Mouse (Mus musculus) intestine, embryonic 15.5 days (tissue): ENCODE measurements around the gene Krtap5-3. TPM values are rescaled to one million over a fixed set of nuclear protein-coding genes. Genes with fewer than 3 reads are reported as not detected.
"Not testable (repeated sequence)": the region's sequence is repeated elsewhere in the genome, so short reads cannot be mapped to it uniquely, and the experiment has no call there.

Experiments
- ATAC-seq: fragments of 200-750 bp; cut with Nextera tagmentation; 2 replicates; pipeline ENCODE4 v1.8.0; 2017; ENCODE audit warnings: moderate TSS enrichment, moderate library complexity
- H3K27ac ChIP-seq: fragments of 300-500 bp; sonication (generic); 2 replicates; pipeline ENCODE4 v1.5.1; 2015; ENCODE audit warnings: mild to moderate bottlenecking, inconsistent platforms
- H3K27me3 ChIP-seq: fragments of 300-500 bp; sonication (generic); replicated peaks from 2 replicates; pipeline ENCODE4 v1.6.1; 2015; ENCODE audit warnings: inconsistent platforms
- H3K36me3 ChIP-seq: fragments of 300-500 bp; sonication (generic); 2 replicates; pipeline ENCODE4 v1.6.1; 2015; ENCODE audit warnings: inconsistent platforms
- H3K4me1 ChIP-seq: fragments of 300-500 bp; sonication (generic); replicated peaks from 2 replicates; pipeline ENCODE4 v1.6.1; 2015; ENCODE audit warnings: inconsistent platforms
- H3K4me2 ChIP-seq: fragments of 300-500 bp; sonication (generic); replicated peaks from 2 replicates; pipeline ENCODE4 v1.6.1; 2015; ENCODE audit warnings: mild to moderate bottlenecking, inconsistent platforms
- H3K4me3 ChIP-seq: fragments of 300-500 bp; sonication (generic); replicated peaks from 2 replicates; pipeline ENCODE4 v1.5.1; 2015; ENCODE audit warnings: inconsistent platforms
- H3K9ac ChIP-seq: fragments of 300-500 bp; sonication (generic); 2 replicates; pipeline ENCODE4 v1.6.1; 2015; ENCODE audit warnings: inconsistent platforms
- H3K9me3 ChIP-seq: fragments of 300-500 bp; sonication (generic); 2 replicates; pipeline ENCODE4 v1.6.1; 2016; ENCODE audit warnings: inconsistent platforms
- WGBS: fragments of 180-500 bp; shearing (Covaris S2); methylation state at CpG from one replicate; pipeline ENCODE4 v1.1.7; 2015; 5-methylcytosine and 5-hydroxymethylcytosine counted together
- polyA plus RNA-seq: library from polyadenylated mRNA; unstranded; fragments of >200 nt; fragmentation: Nextera tagmentation; extraction: Ambion mirVana; gene quantifications from 2 replicates; pipeline ENCODE4 v1.2.1, GENCODE M21; 2015

Krtap5-3 gene
- not detected in 2 replicates for polyA plus RNA-seq

- Histone ChIP-seq H3K9ac (no peak within 1 kb of the TSS), H3K4me3 (no peak within 1 kb of the TSS), H3K27me3 (no peaks in the 10 kb centered on the region), H3K4me2 (no peak within 1 kb of the TSS), H3K36me3 (no peaks in the 10 kb centered on the region), H3K9me3 (no peaks in the 10 kb centered on the region), H3K27ac (no peak within 1 kb of the TSS), H3K4me1 (no peaks in the 10 kb centered on the region)
- WGBS: 55% methylated on average over 1 of the region's 1 CpGs
- no peak for ATAC-seq
These were observed at the start of gene Krtap5-3 for GRCm38 (mm10) chr7:142201064-142201463. TSS of gene Krtap5-3 (plus strand) at chr7:142201364.

- Histone ChIP-seq H3K27ac (no peak overlapping the region), H3K4me3 (no peak overlapping the region), H3K4me1 (no peaks in the 10 kb centered on the region), H3K4me2 (no peak overlapping the region), H3K9me3 (no peaks in the 10 kb centered on the region), H3K36me3 (no peaks in the 10 kb centered on the region), H3K27me3 (no peaks in the 10 kb centered on the region), H3K9ac (no peak overlapping the region)
- WGBS: 79% methylated on average over 4 of the region's 4 CpGs
- ATAC-seq: no peak
These were observed 49.0 kb upstream of the Krtap5-3 start for GRCm38 (mm10) chr7:142152191-142152590.

- ATAC-seq: no peak
- Histone ChIP-seq H3K9ac (no peak overlapping the region), H3K9me3 (no peaks in the 10 kb centered on the region), H3K4me1 (no peaks in the 10 kb centered on the region), H3K27me3 (no peaks in the 10 kb centered on the region), H3K4me3 (no peak overlapping the region), H3K36me3 (no peaks in the 10 kb centered on the region), H3K27ac (no peak overlapping the region), H3K4me2 (no peak overlapping the region)
- WGBS: 55% methylated on average over 1 of the region's 1 CpGs
These were observed 45.9 kb upstream of the Krtap5-3 start for GRCm38 (mm10) chr7:142155308-142155707.

GRCm38 (mm10) chr7:142157013-142157412 lies 44.2 kb upstream of the Krtap5-3 start, which contains the start of gene Gm29735:
TSS of gene Gm29735 (minus strand) at chr7:142157113.
- not testable (repeated sequence) for H3K4me2 ChIP-seq, H3K9ac ChIP-seq, H3K27me3 ChIP-seq, H3K36me3 ChIP-seq, H3K27ac ChIP-seq, ATAC-seq, H3K4me3 ChIP-seq, H3K4me1 ChIP-seq, H3K9me3 ChIP-seq
- 55% methylated on average over 2 of the region's 2 CpGs for WGBS

- H3K36me3 ChIP-seq: no peaks in the 10 kb centered on the region
- no peaks in the 10 kb centered on the region for H3K27me3 ChIP-seq
- 97% methylated on average over 3 of the region's 3 CpGs for WGBS
- no peak overlapping the region for H3K4me2 ChIP-seq
- H3K9me3 ChIP-seq: no peaks in the 10 kb centered on the region
- no peak overlapping the region for H3K4me3 ChIP-seq
- no peak for ATAC-seq
- no peak overlapping the region for H3K9ac ChIP-seq
- no peak overlapping the region for H3K27ac ChIP-seq
- H3K4me1 ChIP-seq: no peaks in the 10 kb centered on the region
These were observed 41.8 kb upstream of the Krtap5-3 start for GRCm38 (mm10) chr7:142159366-142159765.

GRCm38 (mm10) chr7:142165639-142166038 lies 35.5 kb upstream of the Krtap5-3 start, which contains the start of gene Gm4553:
TSS of gene Gm4553 (minus strand) at chr7:142165739.
- not testable (repeated sequence) for H3K4me1 ChIP-seq, H3K9me3 ChIP-seq, H3K36me3 ChIP-seq, H3K4me2 ChIP-seq, ATAC-seq, H3K27me3 ChIP-seq, H3K4me3 ChIP-seq, H3K9ac ChIP-seq, H3K27ac ChIP-seq

GRCm38 (mm10) chr7:142169836-142170235 lies 31.3 kb upstream of the Krtap5-3 start:
- H3K9me3 ChIP-seq: no peaks in the 10 kb centered on the region
- H3K27me3 ChIP-seq: no peaks in the 10 kb centered on the region
- H3K4me3 ChIP-seq: no peak overlapping the region
- no peaks in the 10 kb centered on the region for H3K36me3 ChIP-seq
- WGBS: 51% methylated on average over 3 of the region's 3 CpGs
- H3K4me1 ChIP-seq: no peaks in the 10 kb centered on the region
- no peak overlapping the region for H3K4me2 ChIP-seq
- no peak for ATAC-seq
- H3K9ac ChIP-seq: no peak overlapping the region
- no peak overlapping the region for H3K27ac ChIP-seq

GRCm38 (mm10) chr7:142175905-142176304 lies 25.3 kb upstream of the Krtap5-3 start, which contains the start of gene Krtap5-2:
TSS of gene Krtap5-2 (minus strand) at chr7:142176005.
- not testable (repeated sequence) for ATAC-seq, H3K9ac ChIP-seq, H3K27ac ChIP-seq, H3K4me1 ChIP-seq, H3K4me2 ChIP-seq, H3K9me3 ChIP-seq, H3K36me3 ChIP-seq, H3K4me3 ChIP-seq, H3K27me3 ChIP-seq

- Histone ChIP-seq H3K9ac (no peak overlapping the region), H3K9me3 (no peaks in the 10 kb centered on the region), H3K27me3 (no peaks in the 10 kb centered on the region), H3K4me1 (no peaks in the 10 kb centered on the region), H3K36me3 (no peaks in the 10 kb centered on the region), H3K27ac (no peak overlapping the region), H3K4me2 (no peak overlapping the region), H3K4me3 (no peak overlapping the region)
- 74% methylated on average over 1 of the region's 1 CpGs for WGBS
- no peak for ATAC-seq
These were observed 22.5 kb upstream of the Krtap5-3 start for GRCm38 (mm10) chr7:142178685-142179084.

- H3K4me2 ChIP-seq: no peak overlapping the region
- no peak overlapping the region for H3K4me3 ChIP-seq
- no peaks in the 10 kb centered on the region for H3K27me3 ChIP-seq
- WGBS: 38% methylated on average over 1 of the region's 1 CpGs
- no peaks in the 10 kb centered on the region for H3K36me3 ChIP-seq
- H3K27ac ChIP-seq: no peak overlapping the region
- ATAC-seq: no peak
- no peaks in the 10 kb centered on the region for H3K9me3 ChIP-seq
- H3K9ac ChIP-seq: no peak overlapping the region
- H3K4me1 ChIP-seq: no peaks in the 10 kb centered on the region
These were observed 20.1 kb upstream of the Krtap5-3 start for GRCm38 (mm10) chr7:142181021-142181420.

GRCm38 (mm10) chr7:142188156-142188555 lies 13.0 kb upstream of the Krtap5-3 start:
- Histone ChIP-seq H3K9me3 (no peaks in the 10 kb centered on the region), H3K4me3 (no peak overlapping the region), H3K9ac (no peak overlapping the region), H3K4me1 (no peaks in the 10 kb centered on the region), H3K27ac (no peak overlapping the region), H3K27me3 (no peaks in the 10 kb centered on the region), H3K36me3 (no peaks in the 10 kb centered on the region), H3K4me2 (no peak overlapping the region)
- no peak for ATAC-seq
- WGBS: 75% methylated on average over 2 of the region's 2 CpGs

GRCm38 (mm10) chr7:142190289-142190688 lies 10.9 kb upstream of the Krtap5-3 start, which contains the start of gene Gm10153:
TSS of gene Gm10153 (minus strand) at chr7:142190389.
- no peak for ATAC-seq

GRCm38 (mm10) chr7:142198748-142199147 lies 2.4 kb upstream of the Krtap5-3 start:
- Histone ChIP-seq H3K4me3 (no peak overlapping the region), H3K36me3 (no peaks in the 10 kb centered on the region), H3K9ac (no peak overlapping the region), H3K27ac (no peak overlapping the region), H3K4me1 (no peaks in the 10 kb centered on the region), H3K4me2 (no peak overlapping the region), H3K27me3 (no peaks in the 10 kb centered on the region), H3K9me3 (no peaks in the 10 kb centered on the region)
- ATAC-seq: no peak
- WGBS: 82% methylated on average over 2 of the region's 2 CpGs

More at GRCm38 (mm10) chr7:142190289-142190688, 10.9 kb upstream of the Krtap5-3 start, which contains the start of gene Gm10153:
- no peak within 1 kb of the TSS for H3K27ac ChIP-seq
- no peak within 1 kb of the TSS for H3K9ac ChIP-seq
- H3K9me3 ChIP-seq: no peaks in the 10 kb centered on the region
- H3K27me3 ChIP-seq: no peaks in the 10 kb centered on the region
- no peaks in the 10 kb centered on the region for H3K36me3 ChIP-seq
- WGBS: 32% methylated on average over 2 of the region's 2 CpGs
- H3K4me2 ChIP-seq: no peak within 1 kb of the TSS
- H3K4me1 ChIP-seq: no peaks in the 10 kb centered on the region
- no peak within 1 kb of the TSS for H3K4me3 ChIP-seq
